Mouse (Mus musculus) olfactory bulb, adult 2 months (tissue): ENCODE measurements at regions not wholly inside any gene's neighbourhood (a gene's known extent, or its start where the extent isn't known, plus 50 kb on each side); places are given as distances from the start of the nearest gene placed in this dataset.

Experiments
- CTCF ChIP-seq: fragments of 200-500 bp; IDR thresholded peaks from 2 replicates; pipeline ENCODE4 v1.5.1; 2012; ENCODE audit warnings: low read depth, mild to moderate bottlenecking, low read length, moderate library complexity; ENCODE audit not compliant: insufficient read depth
- POLR2A ChIP-seq: fragments of 200-500 bp; IDR thresholded peaks from 2 replicates; pipeline ENCODE4 v1.6.1; 2012; ENCODE audit warnings: mild to moderate bottlenecking, low read depth, low read length, moderate library complexity; ENCODE audit not compliant: insufficient read depth

- no peak for TF ChIP-seq POLR2A
- no peak for TF ChIP-seq CTCF
These were observed 157.7 kb downstream of the Setd4 start for GRCm38 (mm10) chr16:93446206-93446605.
